In the genomic region with DNA sequence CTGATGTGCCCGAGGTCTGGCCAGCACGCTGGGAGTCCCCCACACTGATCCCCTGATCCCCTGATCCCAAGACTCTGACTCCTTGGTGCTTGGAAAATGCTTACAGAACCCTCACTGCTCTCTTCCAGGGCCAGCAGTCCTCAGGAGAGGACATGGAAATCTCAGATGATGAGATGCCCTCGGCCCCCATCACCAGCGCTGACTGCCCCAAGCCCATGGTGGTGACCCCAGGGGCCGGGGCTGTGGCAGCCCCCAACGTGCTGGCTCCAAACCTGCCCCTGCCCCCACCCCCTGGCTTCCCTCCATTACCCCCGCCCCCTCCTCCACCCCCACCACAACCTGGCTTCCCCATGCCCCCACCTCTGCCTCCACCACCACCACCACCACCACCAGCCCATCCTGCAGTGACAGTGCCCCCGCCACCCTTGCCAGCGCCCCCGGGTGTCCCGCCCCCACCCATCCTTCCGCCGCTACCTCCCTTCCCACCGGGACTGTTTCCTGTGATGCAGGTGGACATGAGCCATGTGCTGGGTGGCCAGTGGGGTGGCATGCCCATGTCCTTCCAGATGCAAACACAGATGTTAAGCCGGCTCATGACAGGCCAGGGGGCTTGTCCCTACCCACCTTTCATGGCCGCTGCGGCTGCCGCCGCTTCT, we compare ENCODE assay signal across 17 mouse cellular contexts. TPM values are rescaled to one million over a fixed set of nuclear protein-coding genes. Genes with fewer than 3 reads are reported as not detected.
DNase-seq lines count a peak whose midpoint lies in the region; ATAC-seq lines count a peak whose summit lies in the region.
"Had no signal": no experiment of that assay in that cellular context is flagged by ENCODE, and none has a peak within 500 bp of the region (broad histone marks: within the 10 kb centered on the region; RNA-seq: fewer than 3 reads in every experiment).

No protein-coding gene starts in this region.

- ATAC-seq in forebrain, embryonic 15.5 days (replicated peaks): no peak
- ATAC-seq in forebrain, embryonic 13.5 days: no peak
- no peak for ATAC-seq in liver, embryonic 13.5 days (ENCODE audit: low read depth)
- no peak for ATAC-seq in midbrain, embryonic 14.5 days (ENCODE audit: low FRiP score, low TSS enrichment)
- ATAC-seq in hindbrain, embryonic 11.5 days (ENCODE audit: low FRiP score): no peak
- ATAC-seq: intestine, embryonic 16.5 days had no signal

- H3K4me2 ChIP-seq in forebrain, embryonic 15.5 days (replicated peaks): peak overlapping the region; percentile 70; the same call in 1 of the 2 replicates
- no peak overlapping the region for H3K4me2 ChIP-seq in forebrain, embryonic 13.5 days
- peak overlapping the region; percentile 77; the same call in 1 of the 2 replicates for H3K4me2 ChIP-seq in liver, embryonic 13.5 days
- H3K4me2 ChIP-seq in midbrain, embryonic 14.5 days (ENCODE audit: low read length): peak overlapping the region; percentile 60; the same call in 1 of the 2 replicates
- no peak overlapping the region for H3K4me2 ChIP-seq in hindbrain, embryonic 11.5 days (replicated peaks; ENCODE audit: low read depth, low read length)

- no peaks in the 10 kb centered on the region for H3K27me3 ChIP-seq in forebrain, embryonic 15.5 days
- no peaks in the 10 kb centered on the region for H3K27me3 ChIP-seq in forebrain, embryonic 13.5 days
- no peaks in the 10 kb centered on the region for H3K27me3 ChIP-seq in liver, embryonic 13.5 days
- H3K27me3 ChIP-seq in midbrain, embryonic 14.5 days (ENCODE audit: control insufficient read depth, insufficient read depth, low read length): no peaks in the 10 kb centered on the region
- no peaks in the 10 kb centered on the region for H3K27me3 ChIP-seq in hindbrain, embryonic 11.5 days (ENCODE audit: control insufficient read depth, insufficient read depth, low read length)
- H3K27me3 ChIP-seq: midbrain, embryonic 12.5 days had no signal

- H3K36me3 ChIP-seq in forebrain, embryonic 15.5 days: peaks cover 62% of the 10 kb centered on the region
- peaks cover 91% of the 10 kb centered on the region for H3K36me3 ChIP-seq in forebrain, embryonic 13.5 days (ENCODE audit: poor library complexity, severe bottlenecking)
- peaks cover 88% of the 10 kb centered on the region for H3K36me3 ChIP-seq in liver, embryonic 13.5 days
- H3K36me3 ChIP-seq in ES-E14 (ENCODE audit: control insufficient read depth, insufficient read depth, low read length, poor library complexity, severe bottlenecking): peaks cover 49% of the 10 kb centered on the region
- H3K36me3 ChIP-seq in midbrain, embryonic 14.5 days (ENCODE audit: control insufficient read depth, insufficient read depth, low read length): peaks cover 88% of the 10 kb centered on the region
- H3K36me3 ChIP-seq in hindbrain, embryonic 11.5 days (ENCODE audit: control insufficient read depth, insufficient read depth, low read length): peaks cover 14% of the 10 kb centered on the region; the same call in 1 of the 2 replicates

- H3K27ac ChIP-seq in forebrain, embryonic 15.5 days (replicated peaks): no peak overlapping the region
- H3K27ac ChIP-seq in forebrain, embryonic 13.5 days: no peak overlapping the region
- peak overlapping the region; percentile 75; the same call in 1 of the 2 replicates for H3K27ac ChIP-seq in liver, embryonic 13.5 days
- peak overlapping the region; percentile 35; the same call in 1 of the 2 replicates for H3K27ac ChIP-seq in ES-E14 (ENCODE audit: insufficient read depth, low read depth, low read length, poor library complexity, severe bottlenecking)
- no peak overlapping the region for H3K27ac ChIP-seq in midbrain, embryonic 14.5 days (replicated peaks; ENCODE audit: low read depth, low read length)
- no peak overlapping the region for H3K27ac ChIP-seq in hindbrain, embryonic 11.5 days (ENCODE audit: low read depth, low read length)
- H3K27ac ChIP-seq: midbrain, embryonic 12.5 days had no signal

- in situ Hi-C loops in ES-E14 (cut with MboI; ENCODE audit: low sequenced_read_pairs in 2 of 2, unreplicated experiment in 2 of 2): no loop called here

- H3K4me3 ChIP-seq in forebrain, embryonic 15.5 days: no peak overlapping the region
- H3K4me3 ChIP-seq in forebrain, embryonic 13.5 days: no peak overlapping the region
- no peak overlapping the region for H3K4me3 ChIP-seq in liver, embryonic 13.5 days (replicated peaks)
- H3K4me3 ChIP-seq in ES-E14 (ENCODE audit: insufficient read depth in 1 of 2, low read depth in 1 of 2, low read length in 2 of 2, poor library complexity in 1 of 2, severe bottlenecking in 1 of 2): peak overlapping the region in 1 of 2 experiments; percentile 61; a peak in 2 of 4 replicates
- no peak overlapping the region for H3K4me3 ChIP-seq in midbrain, embryonic 14.5 days (replicated peaks; ENCODE audit: low read depth, low read length)
- no peak overlapping the region for H3K4me3 ChIP-seq in hindbrain, embryonic 11.5 days (ENCODE audit: low read depth, low read length)

- H3K4me1 ChIP-seq in forebrain, embryonic 15.5 days: peaks cover 40% of the 10 kb centered on the region
- H3K4me1 ChIP-seq in forebrain, embryonic 13.5 days: peaks cover 38% of the 10 kb centered on the region
- peaks cover 60% of the 10 kb centered on the region for H3K4me1 ChIP-seq in liver, embryonic 13.5 days (replicated peaks)
- peaks cover 4 to 38% of the 10 kb centered on the region in 2 experiments; a peak in 2 of 4 replicates for H3K4me1 ChIP-seq in ES-E14 (ENCODE audit: control insufficient read depth in 2 of 2, insufficient read depth in 2 of 2, low read length in 2 of 2, poor library complexity in 1 of 2)
- H3K4me1 ChIP-seq in midbrain, embryonic 14.5 days (ENCODE audit: control insufficient read depth, insufficient read depth, low read length): peaks cover 29% of the 10 kb centered on the region
- peaks cover 10% of the 10 kb centered on the region for H3K4me1 ChIP-seq in hindbrain, embryonic 11.5 days (replicated peaks; ENCODE audit: control insufficient read depth, insufficient read depth, low read length)

- no peak overlapping the region for H3K9ac ChIP-seq in forebrain, embryonic 15.5 days (replicated peaks)
- H3K9ac ChIP-seq in forebrain, embryonic 13.5 days: no peak overlapping the region
- H3K9ac ChIP-seq in liver, embryonic 13.5 days: no peak overlapping the region
- H3K9ac ChIP-seq in ES-E14 (ENCODE audit: insufficient read depth, low read depth, low read length, poor library complexity, severe bottlenecking): no peak overlapping the region; the same call in 1 of the 2 replicates
- no peak overlapping the region for H3K9ac ChIP-seq in midbrain, embryonic 14.5 days (replicated peaks; ENCODE audit: low read length)
- no peak overlapping the region for H3K9ac ChIP-seq in hindbrain, embryonic 11.5 days (ENCODE audit: low read depth, low read length)

- WGBS in forebrain, embryonic 15.5 days: 95% methylated on average over 19 of the region's 19 CpGs
- 99% methylated on average over 19 of the region's 19 CpGs for WGBS in forebrain, embryonic 13.5 days
- 92% methylated on average over 19 of the region's 19 CpGs for WGBS in liver, embryonic 13.5 days (ENCODE audit: insufficient replicate concordance)
- WGBS in midbrain, embryonic 14.5 days: 96% methylated on average over 19 of the region's 19 CpGs
- 95% methylated on average over 11 of the region's 19 CpGs for WGBS in hindbrain, embryonic 11.5 days

- no peak for DNase-seq in liver, embryonic 13.5 days
- DNase-seq in liver (no peak), ES-E14 (ENCODE audit: low read depth, low spot score) (no peak)
- no peak for DNase-seq in midbrain, embryonic 14.5 days
- DNase-seq in adrenal gland, postnatal 10 days: no peak
- no peak for DNase-seq in hindbrain, embryonic 11.5 days (ENCODE audit: low spot score)
- DNase-seq: layer of hippocampus, postnatal 36 days; retina, postnatal 1 day had no signal

- H3K9me3 ChIP-seq in forebrain, embryonic 15.5 days: no peaks in the 10 kb centered on the region
- H3K9me3 ChIP-seq in forebrain, embryonic 13.5 days (replicated peaks): no peaks in the 10 kb centered on the region
- H3K9me3 ChIP-seq in liver, embryonic 13.5 days (replicated peaks): no peaks in the 10 kb centered on the region
- no peaks in the 10 kb centered on the region for H3K9me3 ChIP-seq in ES-E14 (ENCODE audit: control insufficient read depth, insufficient read depth, low read depth, low read length)
- no peaks in the 10 kb centered on the region for H3K9me3 ChIP-seq in midbrain, embryonic 14.5 days (ENCODE audit: control insufficient read depth, low read length)
- H3K9me3 ChIP-seq in hindbrain, embryonic 11.5 days (ENCODE audit: control insufficient read depth, low read length): no peaks in the 10 kb centered on the region
- H3K9me3 ChIP-seq: midbrain, embryonic 12.5 days had no signal

RNA-seq across cellular contexts. Expression of a gene that starts 9.8 kb away (rescaled TPM):
- polyA plus RNA-seq in forebrain, embryonic 15.5 days (2015; fragmentation: Nextera tagmentation; extraction: Ambion mirVana): 13.6 and 13.7 TPM in 2 replicates
- polyA plus RNA-seq in forebrain, embryonic 13.5 days (2015; fragmentation: Nextera tagmentation; extraction: Ambion mirVana): 13.4 and 13.9 TPM in 2 replicates
- polyA plus RNA-seq in liver, embryonic 13.5 days (2015; fragmentation: Nextera tagmentation; extraction: Ambion mirVana): 3.4 and 3.8 TPM in 2 replicates
- total RNA-seq in ES-E14 (2012; rRNA removed): 7.6 and 9.8 TPM in 2 replicates
- 14.2 and 15.0 TPM in 2 replicates for polyA plus RNA-seq in midbrain, embryonic 14.5 days (2014; fragmentation: Nextera tagmentation; extraction: Ambion mirVana)
- 10 to 100 TPM; 19.5 to 27.4 TPM for total RNA-seq in adrenal gland, postnatal 10 days (2021)
- polyA plus RNA-seq in hindbrain, embryonic 11.5 days (2014; fragmentation: Nextera tagmentation; extraction: Ambion mirVana): 11.0 and 14.2 TPM in 2 replicates

RNA-seq across cellular contexts. Expression of a gene that starts 17.4 kb away (rescaled TPM):
- 82.0 and 82.9 TPM in 2 replicates for polyA plus RNA-seq in forebrain, embryonic 15.5 days (2015; fragmentation: Nextera tagmentation; extraction: Ambion mirVana)
- polyA plus RNA-seq in forebrain, embryonic 13.5 days (2015; fragmentation: Nextera tagmentation; extraction: Ambion mirVana): 75.5 and 77.3 TPM in 2 replicates
- 76.0 and 76.3 TPM in 2 replicates for polyA plus RNA-seq in liver, embryonic 13.5 days (2015; fragmentation: Nextera tagmentation; extraction: Ambion mirVana)
- 22.9 and 27.0 TPM in 2 replicates for total RNA-seq in ES-E14 (2012; rRNA removed)
- 51.3 and 61.2 TPM in 2 replicates for polyA plus RNA-seq in midbrain, embryonic 14.5 days (2014; fragmentation: Nextera tagmentation; extraction: Ambion mirVana)
- total RNA-seq in adrenal gland, postnatal 10 days (2021): 10 to 100 TPM; 29.0 to 29.4 TPM
- 73.5 and 78.7 TPM in 2 replicates for polyA plus RNA-seq in hindbrain, embryonic 11.5 days (2014; fragmentation: Nextera tagmentation; extraction: Ambion mirVana)

RNA-seq across cellular contexts. Expression of a gene that starts 19.3 kb away (rescaled TPM):
- polyA plus RNA-seq in forebrain, embryonic 15.5 days (2015; fragmentation: Nextera tagmentation; extraction: Ambion mirVana): 11.4 and 12.4 TPM in 2 replicates
- polyA plus RNA-seq in forebrain, embryonic 13.5 days (2015; fragmentation: Nextera tagmentation; extraction: Ambion mirVana): 4.3 and 5.0 TPM in 2 replicates
- polyA plus RNA-seq in liver, embryonic 13.5 days (2015; fragmentation: Nextera tagmentation; extraction: Ambion mirVana): 2.5 and 3.4 TPM in 2 replicates
- 2.3 and 2.5 TPM in 2 replicates for total RNA-seq in ES-E14 (2012; rRNA removed)
- 7.1 and 8.9 TPM in 2 replicates for polyA plus RNA-seq in midbrain, embryonic 14.5 days (2014; fragmentation: Nextera tagmentation; extraction: Ambion mirVana)
- 1 to 10 TPM; 1.6 to 1.8 TPM for total RNA-seq in adrenal gland, postnatal 10 days (2021)
- polyA plus RNA-seq in hindbrain, embryonic 11.5 days (2014; fragmentation: Nextera tagmentation; extraction: Ambion mirVana): 1.7 and 2.0 TPM in 2 replicates

RNA-seq across cellular contexts. Expression of a gene that starts 30.7 kb away (rescaled TPM):
- not detected in 2 replicates for polyA plus RNA-seq in forebrain, embryonic 15.5 days (2015; fragmentation: Nextera tagmentation; extraction: Ambion mirVana)
- not detected in 2 replicates for polyA plus RNA-seq in forebrain, embryonic 13.5 days (2015; fragmentation: Nextera tagmentation; extraction: Ambion mirVana)
- polyA plus RNA-seq in liver, embryonic 13.5 days (2015; fragmentation: Nextera tagmentation; extraction: Ambion mirVana): 12.4 and 15.2 TPM in 2 replicates
- not detected in 2 replicates for total RNA-seq in ES-E14 (2012; rRNA removed)
- polyA plus RNA-seq in midbrain, embryonic 14.5 days (2014; fragmentation: Nextera tagmentation; extraction: Ambion mirVana): not detected in 2 replicates
- total RNA-seq in adrenal gland, postnatal 10 days (2021): 100 to 1,000 TPM in 1 of 2 experiments, 10 to 100 TPM in 1; 65.8 to 142 TPM
- polyA plus RNA-seq in hindbrain, embryonic 11.5 days (2014; fragmentation: Nextera tagmentation; extraction: Ambion mirVana): not detected in 2 replicates
- total RNA-seq: heart, postnatal 10 days; layer of hippocampus, postnatal 36 days had no signal
- polyA plus RNA-seq: activated CD4-positive, CD25-positive, alpha-beta regulatory T cell, adult 4 months; C2C12; limb, embryonic 11.5 days; midbrain, embryonic 12.5 days; neural tube, embryonic 14.5 days had no signal

Comparison
In these comparisons a context has a peak if more than half of its experiments do, and no peak if none do; other contexts are left out.
1. H3K4me2 ChIP-seq: peak in forebrain, embryonic 15.5 days (single experiment), liver, embryonic 13.5 days (single experiment) and midbrain, embryonic 14.5 days (single experiment); none in forebrain, embryonic 13.5 days (single experiment) and hindbrain, embryonic 11.5 days (single experiment).
2. H3K27ac ChIP-seq: peak in liver, embryonic 13.5 days (single experiment) and ES-E14 (single experiment); none in forebrain, embryonic 15.5 days (single experiment), forebrain, embryonic 13.5 days (single experiment), midbrain, embryonic 14.5 days (single experiment) and hindbrain, embryonic 11.5 days (single experiment).